Comparison of ENCODE assay signal across 20 mouse cellular contexts in the genomic region with DNA sequence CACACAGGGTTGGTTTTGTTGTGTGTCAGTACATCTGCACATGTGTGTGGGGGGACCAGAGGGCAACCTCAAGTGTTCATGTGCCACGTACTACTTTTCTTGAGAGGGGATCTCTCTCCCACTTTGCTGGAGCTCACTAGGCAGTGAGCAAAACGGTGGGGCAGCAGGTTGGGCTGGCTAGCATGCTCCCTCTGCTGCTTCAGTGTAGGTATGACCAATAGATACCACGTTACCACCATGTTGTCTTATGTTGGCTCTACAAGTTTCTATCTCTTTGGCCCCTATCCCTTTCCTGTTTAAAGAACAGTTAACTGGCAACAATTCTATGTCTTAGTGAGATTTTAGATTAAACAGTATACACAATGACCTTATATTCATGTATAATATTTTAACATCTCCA. TPM values are rescaled to one million over a fixed set of nuclear protein-coding genes. Genes with fewer than 3 reads are reported as not detected.
A peak's percentile ranks its signal among the peaks of the same experiment; 100 is the strongest.
DNase-seq lines count a peak whose midpoint lies in the region; ATAC-seq and TF ChIP-seq lines count a peak whose summit lies in the region.
"Had no signal": no experiment of that assay in that cellular context is flagged by ENCODE, and none has a peak within 500 bp of the region (broad histone marks: within the 10 kb centered on the region; RNA-seq: fewer than 3 reads in every experiment).

No protein-coding gene starts in this region.

- no peaks in the 10 kb centered on the region for H3K27me3 ChIP-seq in intestine, postnatal 0 days (replicated peaks; ENCODE audit: control insufficient read depth, insufficient read depth, low read length)
- H3K27me3 ChIP-seq in intestine, embryonic 16.5 days (replicated peaks; ENCODE audit: control insufficient read depth, insufficient read depth, low read length): no peaks in the 10 kb centered on the region
- H3K27me3 ChIP-seq in midbrain, postnatal 0 days (ENCODE audit: insufficient read depth, low read length): no peaks in the 10 kb centered on the region
- H3K27me3 ChIP-seq in midbrain, embryonic 10.5 days (ENCODE audit: low read depth, poor library complexity, severe bottlenecking): no peaks in the 10 kb centered on the region
- H3K27me3 ChIP-seq in myocyte (ENCODE audit: control insufficient read depth, insufficient read depth, insufficient read length): no peaks in the 10 kb centered on the region
- H3K27me3 ChIP-seq: embryonic facial prominence, embryonic 12.5 days; lung, embryonic 15.5 days; midbrain, embryonic 13.5 days had no signal

- 89% methylated on average over 3 of the region's 3 CpGs for WGBS in intestine, postnatal 0 days
- WGBS in intestine, embryonic 16.5 days: 79% methylated on average over 3 of the region's 3 CpGs
- 85% methylated on average over 3 of the region's 3 CpGs for WGBS in midbrain, postnatal 0 days
- 93% methylated on average over 3 of the region's 3 CpGs for WGBS in midbrain, embryonic 10.5 days
- 76% methylated on average over 3 of the region's 3 CpGs for WGBS in bone marrow, adult 2 months

- no peak overlapping the region for H3K9ac ChIP-seq in intestine, postnatal 0 days (ENCODE audit: low read depth, low read length)
- H3K9ac ChIP-seq in intestine, embryonic 16.5 days (ENCODE audit: low read depth, low read length): no peak overlapping the region
- no peak overlapping the region for H3K9ac ChIP-seq in midbrain, postnatal 0 days (replicated peaks; ENCODE audit: low read length, poor library complexity, severe bottlenecking)
- H3K9ac ChIP-seq: embryonic facial prominence, embryonic 12.5 days; lung, embryonic 15.5 days; midbrain, embryonic 13.5 days had no signal

- no peak for ATAC-seq in intestine, postnatal 0 days
- no peak for ATAC-seq in intestine, embryonic 16.5 days
- ATAC-seq in midbrain, postnatal 0 days (ENCODE audit: low FRiP score): 0 out of 2 replicates have a peak, but pooled peaks have one; percentile 5
- ATAC-seq: inflammation-experienced regulatory T-cells, adult 6 months; midbrain, embryonic 13.5 days had no signal

- TF ChIP-seq POLR2A in bone marrow, adult 2 months (IDR thresholded peaks at IDR 0.05; ENCODE audit: borderline replicate concordance, control insufficient read depth, low read depth, low read length): no peak
- no peak for TF ChIP-seq POLR2A in myocyte (IDR thresholded peaks at IDR 0.05; ENCODE audit: insufficient read length, low read depth)

- H3K4me3 ChIP-seq in intestine, postnatal 0 days (ENCODE audit: low read depth, low read length): no peak overlapping the region
- H3K4me3 ChIP-seq in intestine, embryonic 16.5 days (ENCODE audit: low read length): no peak overlapping the region
- H3K4me3 ChIP-seq in midbrain, postnatal 0 days (ENCODE audit: low read depth, low read length): no peak overlapping the region
- H3K4me3 ChIP-seq in midbrain, embryonic 10.5 days: no peak overlapping the region
- H3K4me3 ChIP-seq in bone marrow, adult 2 months (replicated peaks; ENCODE audit: control insufficient read depth, low read depth, low read length): no peak overlapping the region
- H3K4me3 ChIP-seq in myocyte: no peak overlapping the region
- H3K4me3 ChIP-seq: embryonic facial prominence, embryonic 12.5 days; forebrain, embryonic 10.5 days; lung, embryonic 15.5 days; midbrain, embryonic 13.5 days had no signal

- peak; percentile 43 for TF ChIP-seq CTCF in intestine, postnatal 0 days (IDR thresholded peaks at IDR 0.05; ENCODE audit: low read depth)
- no peak for TF ChIP-seq CTCF in midbrain, postnatal 0 days (IDR thresholded peaks at IDR 0.05)
- peak; percentile 19; the same call in 1 of the 2 replicates for TF ChIP-seq CTCF in bone marrow, adult 2 months (IDR thresholded peaks at IDR 0.05; ENCODE audit: control insufficient read depth, insufficient read depth, low read length)

- no peak for DNase-seq in midbrain, postnatal 0 days (ENCODE audit: low spot score)
- DNase-seq in midbrain, embryonic 10.5 days (ENCODE audit: low spot score): no peak
- DNase-seq in MN1 (ENCODE audit: low spot score): no peak
- no peak for DNase-seq in adrenal gland, postnatal 14 days
- DNase-seq: adrenal gland, postnatal 10 days; B cell, adult 2 months; cerebellum, postnatal 14 days; kidney, postnatal 25 days; layer of hippocampus, postnatal 36 days; left cerebral cortex, postnatal 4 days; retina, postnatal 1 day had no signal

- no peaks in the 10 kb centered on the region for H3K79me2 ChIP-seq in myocyte (ENCODE audit: control insufficient read depth, insufficient read depth)

- no peaks in the 10 kb centered on the region for H3K9me3 ChIP-seq in intestine, postnatal 0 days (ENCODE audit: control insufficient read depth)
- no peaks in the 10 kb centered on the region for H3K9me3 ChIP-seq in intestine, embryonic 16.5 days (ENCODE audit: control insufficient read depth, low read length)
- no peaks in the 10 kb centered on the region for H3K9me3 ChIP-seq in midbrain, postnatal 0 days (ENCODE audit: low read length)
- H3K9me3 ChIP-seq in midbrain, embryonic 10.5 days (replicated peaks): no peaks in the 10 kb centered on the region
- H3K9me3 ChIP-seq: embryonic facial prominence, embryonic 12.5 days; forebrain, embryonic 10.5 days; lung, embryonic 15.5 days; midbrain, embryonic 13.5 days had no signal

- H3K4me1 ChIP-seq in intestine, postnatal 0 days (replicated peaks; ENCODE audit: control insufficient read depth, insufficient read depth, low read length): no peaks in the 10 kb centered on the region
- H3K4me1 ChIP-seq in intestine, embryonic 16.5 days (ENCODE audit: control insufficient read depth, insufficient read depth, low read length): no peaks in the 10 kb centered on the region
- no peaks in the 10 kb centered on the region for H3K4me1 ChIP-seq in midbrain, postnatal 0 days (ENCODE audit: insufficient read depth, low read length)
- no peaks in the 10 kb centered on the region for H3K4me1 ChIP-seq in midbrain, embryonic 10.5 days
- no peaks in the 10 kb centered on the region for H3K4me1 ChIP-seq in bone marrow, adult 2 months (ENCODE audit: control insufficient read depth, insufficient read depth, low read length)
- H3K4me1 ChIP-seq: embryonic facial prominence, embryonic 12.5 days; forebrain, embryonic 10.5 days; lung, embryonic 15.5 days; midbrain, embryonic 13.5 days had no signal

- H3K4me2 ChIP-seq in intestine, postnatal 0 days (replicated peaks; ENCODE audit: low read depth): no peak overlapping the region
- H3K4me2 ChIP-seq in intestine, embryonic 16.5 days (ENCODE audit: low read depth, low read length): no peak overlapping the region
- no peak overlapping the region for H3K4me2 ChIP-seq in midbrain, postnatal 0 days (ENCODE audit: low read depth, low read length, poor library complexity, severe bottlenecking)
- no peak overlapping the region for H3K4me2 ChIP-seq in myocyte (ENCODE audit: low read depth)
- H3K4me2 ChIP-seq: embryonic facial prominence, embryonic 12.5 days; lung, embryonic 15.5 days; midbrain, embryonic 13.5 days had no signal

- no peak overlapping the region for H3ac ChIP-seq in myocyte (ENCODE audit: control insufficient read depth, insufficient read length)

- peaks cover 10% of the 10 kb centered on the region for H3K36me3 ChIP-seq in intestine, postnatal 0 days (ENCODE audit: control insufficient read depth, insufficient read depth)
- no peaks in the 10 kb centered on the region; the same call in 1 of the 2 replicates for H3K36me3 ChIP-seq in intestine, embryonic 16.5 days (ENCODE audit: control insufficient read depth, insufficient read depth, low read length)
- peaks cover 4% of the 10 kb centered on the region; the same call in 1 of the 2 replicates for H3K36me3 ChIP-seq in midbrain, postnatal 0 days (ENCODE audit: insufficient read depth, low read length)
- H3K36me3 ChIP-seq in midbrain, embryonic 10.5 days: peaks cover 63% of the 10 kb centered on the region
- peaks cover 24% of the 10 kb centered on the region for H3K36me3 ChIP-seq in myocyte (ENCODE audit: control insufficient read depth, insufficient read depth)

- no peak overlapping the region for H3K27ac ChIP-seq in intestine, postnatal 0 days (ENCODE audit: low read depth, low read length)
- no peak overlapping the region for H3K27ac ChIP-seq in intestine, embryonic 16.5 days (ENCODE audit: low read length)
- no peak overlapping the region for H3K27ac ChIP-seq in midbrain, postnatal 0 days (ENCODE audit: low read depth, low read length)
- H3K27ac ChIP-seq in midbrain, embryonic 10.5 days (replicated peaks): no peak overlapping the region
- no peak overlapping the region for H3K27ac ChIP-seq in bone marrow, adult 2 months (ENCODE audit: control insufficient read depth, insufficient read depth, low read depth, low read length, poor library complexity)
- H3K27ac ChIP-seq: embryonic facial prominence, embryonic 12.5 days; forebrain, embryonic 10.5 days; lung, embryonic 15.5 days; midbrain, embryonic 13.5 days had no signal

TF ChIP-seq in myocyte, 11 proteins besides CTCF, POLR2A, EP300 and RAD21:
- TF ChIP-seq MAX (IDR thresholded peaks at IDR 0.05; ENCODE audit: low read depth): no peak
- TF ChIP-seq POLR2AphosphoS2 (IDR thresholded peaks at IDR 0.05; ENCODE audit: insufficient read length, low read depth): peak; percentile 58

RNA-seq across cellular contexts. Expression of gene Ugp2, which starts 48.7 kb away (rescaled TPM):
- 152 and 156 TPM in 2 replicates for polyA plus RNA-seq in intestine, postnatal 0 days (2015; fragmentation: Nextera tagmentation; extraction: Ambion mirVana)
- 122 and 130 TPM in 2 replicates for polyA plus RNA-seq in intestine, embryonic 16.5 days (2015; fragmentation: Nextera tagmentation; extraction: Ambion mirVana)
- 44.8 and 47.1 TPM in 2 replicates for total RNA-seq in midbrain, postnatal 0 days (2014; rRNA removed)
- 54.2 and 58.8 TPM in 2 replicates for polyA plus RNA-seq in midbrain, postnatal 0 days (2015; fragmentation: Nextera tagmentation; extraction: Ambion mirVana)
- 54.6 and 61.5 TPM in 2 replicates for polyA plus RNA-seq in midbrain, embryonic 10.5 days (2016; fragmentation: Nextera tagmentation; extraction: Ambion mirVana)
- polyA plus RNA-seq in bone marrow, adult 2 months (2011; ENCODE audit: insufficient read depth, insufficient read length, low replicate concordance, missing spikeins): 23.7 and 30.5 TPM in 2 replicates
- 29.9 TPM for polyA plus RNA-seq in myocyte (2012; fragmentation: generic; extraction: Trizol)
- total RNA-seq in adrenal gland, postnatal 14 days (2021): 71.8 and 91.9 TPM in 2 replicates
